Mouse (Mus musculus): ENCODE measurements around the gene Atp8a2.
A peak's percentile ranks its signal among the peaks of the same experiment; 100 is the strongest.
"Not testable (repeated sequence)": the region's sequence is repeated elsewhere in the genome, so short reads cannot be mapped to it uniquely, and the experiment has no call there.

The Atp8a2 gene

DNA sequence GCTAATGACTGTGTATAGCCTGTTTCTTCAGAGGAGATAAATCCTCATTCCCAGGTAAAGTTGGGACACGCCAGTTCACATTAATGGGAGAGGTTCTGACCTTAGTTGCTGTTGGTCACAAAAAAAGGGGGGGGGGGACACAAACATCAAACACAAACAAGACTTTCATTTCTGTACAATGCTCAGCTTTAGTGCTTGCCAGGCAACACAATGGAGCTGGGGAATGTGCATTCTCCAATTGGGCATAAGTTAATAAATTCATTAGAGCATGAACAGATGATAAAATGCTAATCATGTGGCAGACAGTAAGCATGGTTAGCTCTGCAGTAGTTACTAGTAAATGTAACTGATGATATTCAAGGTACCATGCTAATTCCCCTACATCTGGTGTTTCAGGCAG lies 195.2 kb downstream of the Atp8a2 start:
- no peak for DNase-seq

GRCm38 (mm10) chr14:59988860-59989259 lies 208.1 kb downstream of the Atp8a2 start:
- no peak for DNase-seq

DNA sequence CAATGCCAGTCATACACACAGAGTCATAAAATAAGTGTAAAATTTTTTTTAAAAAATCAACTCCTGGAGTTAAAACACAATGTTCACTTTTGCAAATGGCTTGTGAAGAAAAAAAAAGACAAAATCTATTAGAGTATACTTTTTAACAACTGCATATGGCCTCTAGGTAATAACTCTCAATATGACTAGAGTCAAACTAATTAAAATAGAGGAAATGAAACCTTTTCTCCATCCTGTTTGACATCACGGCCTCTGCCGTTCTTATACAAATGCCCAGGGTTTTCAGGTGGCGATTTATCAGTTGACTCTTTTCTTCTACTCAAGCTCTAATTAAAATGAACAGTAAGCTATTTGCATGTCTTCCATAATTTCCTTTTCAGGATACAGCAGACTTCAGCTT lies 209.0 kb downstream of the Atp8a2 start:
- DNase-seq = no peak

GRCm38 (mm10) chr14:59978007-59978406 lies 219.0 kb downstream of the Atp8a2 start:
- DNase-seq = no peak

DNA sequence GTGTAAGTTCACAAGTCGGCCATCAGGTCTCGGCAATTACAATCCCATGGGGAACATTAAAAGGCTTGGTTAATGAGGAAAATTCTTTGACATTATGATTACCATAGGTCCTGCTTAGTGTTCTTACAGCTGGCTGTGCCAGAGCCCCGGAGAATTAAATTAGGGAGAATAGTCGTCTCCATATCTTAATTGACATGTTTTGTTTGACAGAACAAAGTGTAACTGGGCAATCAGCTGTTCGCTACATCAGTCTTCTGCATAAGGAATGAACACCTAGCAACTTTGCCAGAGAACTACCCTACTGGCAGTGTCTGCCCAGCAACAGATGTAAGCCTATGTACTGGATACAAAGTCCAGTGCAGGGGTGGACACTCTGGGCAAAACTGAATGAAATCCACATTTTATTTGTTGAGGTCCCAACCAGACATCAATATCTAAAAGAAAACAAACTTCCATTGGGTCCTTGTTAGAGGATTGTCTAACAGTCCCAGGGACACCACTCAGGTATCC lies 225.7 kb downstream of the Atp8a2 start:
- no peak for DNase-seq

- no peak for DNase-seq
Observed at GRCm38 (mm10) chr14:59969485-59970134, 227.4 kb downstream of the Atp8a2 start.

DNA sequence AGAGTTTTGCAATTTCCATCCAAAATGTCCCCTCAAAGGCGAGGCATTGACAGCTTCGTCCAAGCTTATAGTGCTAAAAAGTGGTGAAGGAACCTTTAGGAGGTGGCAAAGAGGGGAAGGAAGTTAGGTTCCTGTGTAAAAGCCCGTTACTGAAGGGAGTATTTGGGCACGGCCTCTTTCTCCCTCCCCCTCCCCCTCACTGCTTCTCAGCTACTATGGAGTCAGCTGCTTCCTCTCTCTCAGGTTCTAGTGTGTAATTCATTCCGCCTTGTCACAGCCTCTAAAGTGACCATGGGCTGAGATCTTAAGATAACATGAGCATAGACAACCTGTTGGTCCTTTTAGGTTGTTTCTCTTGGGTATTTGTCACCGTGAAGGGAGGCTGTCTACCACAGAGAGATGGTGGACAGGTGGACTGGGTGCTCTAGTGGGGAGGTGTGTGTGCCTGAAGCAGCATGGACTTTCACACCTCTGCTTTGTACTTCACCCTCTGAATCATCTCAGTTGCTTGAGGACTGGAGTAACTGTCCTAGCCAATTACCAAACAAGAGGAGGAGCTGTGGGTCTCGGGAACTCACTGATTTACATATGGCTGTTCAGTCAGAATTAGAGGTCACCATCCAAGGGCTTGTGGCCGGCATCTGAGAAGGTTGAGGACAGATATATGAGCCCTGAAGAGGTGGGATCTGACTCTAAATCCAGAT lies 229.0 kb downstream of the Atp8a2 start:
- DNase-seq = no peak

- no peak for DNase-seq
Observed at GRCm38 (mm10) chr14:59966981-59967380, 230.0 kb downstream of the Atp8a2 start.

DNA sequence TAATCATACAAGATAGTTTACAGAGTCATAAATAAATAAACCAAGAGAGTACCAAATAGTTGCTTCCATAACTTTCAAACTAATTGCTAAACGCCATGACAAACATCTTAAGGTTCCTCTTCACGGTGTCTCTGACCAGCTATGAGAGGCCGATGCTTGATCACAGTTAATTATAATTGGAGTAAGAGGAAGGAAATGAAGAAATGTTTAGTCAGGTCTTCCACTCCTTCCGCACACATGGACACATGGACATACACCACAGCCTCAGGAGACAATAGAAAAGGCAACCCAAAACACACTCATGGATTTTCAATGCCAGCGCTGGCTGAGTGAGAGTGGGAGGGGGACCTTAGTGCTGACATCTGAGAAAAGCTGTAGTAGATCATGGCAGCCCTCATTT lies 232.4 kb downstream of the Atp8a2 start:
- DNase-seq = no peak

DNA sequence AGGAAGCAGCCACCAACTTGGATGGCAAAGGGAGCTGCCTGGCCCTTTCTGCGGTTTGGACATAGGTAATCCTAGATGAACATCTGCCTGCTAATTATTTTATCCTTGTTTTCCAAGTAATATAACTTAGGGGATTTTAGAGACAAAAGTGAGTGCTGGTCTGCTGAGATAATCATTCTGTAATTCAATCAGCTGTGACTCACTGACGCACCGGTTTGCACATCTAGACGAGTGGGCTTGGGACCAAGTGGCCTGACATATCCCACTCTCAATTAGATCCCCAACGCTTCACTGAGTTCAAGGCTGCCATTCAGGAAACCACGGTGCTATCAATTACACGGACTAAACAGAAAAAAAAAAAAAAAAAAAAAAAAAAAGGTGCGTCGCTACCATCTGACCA lies 236.0 kb downstream of the Atp8a2 start:
- DNase-seq = no peak

DNA sequence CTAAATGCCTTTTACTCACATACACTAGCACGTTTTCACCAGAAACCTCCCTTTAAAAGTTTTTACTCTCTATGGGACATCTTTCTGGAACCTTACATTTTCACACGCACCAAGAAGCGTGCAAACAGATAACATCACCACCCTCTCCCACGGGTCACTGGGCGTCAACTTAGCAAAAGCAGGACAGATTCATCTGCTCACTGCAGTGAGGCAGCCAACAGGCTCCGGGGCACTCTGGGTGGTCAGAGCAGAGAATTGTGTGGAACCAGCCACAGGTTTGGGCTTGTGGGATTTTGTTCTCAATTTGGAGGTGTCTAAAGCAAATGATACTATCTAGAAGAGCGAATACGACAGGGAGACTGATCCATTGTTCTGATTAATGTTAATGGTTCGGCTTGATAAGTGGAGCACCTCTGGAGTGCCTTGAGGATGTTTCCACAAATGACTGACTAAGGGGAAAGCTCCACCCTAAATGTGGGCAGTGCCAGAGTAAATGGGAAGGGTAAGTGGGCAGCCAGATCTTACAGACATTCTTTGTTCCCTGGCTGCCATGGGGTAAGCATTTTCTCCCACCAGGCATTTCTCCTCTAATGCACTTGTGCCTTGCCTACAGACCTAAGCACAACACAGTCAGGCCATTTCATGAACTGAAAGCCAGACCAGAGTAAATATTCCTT lies 236.6 kb downstream of the Atp8a2 start:
- DNase-seq = no peak

GRCm38 (mm10) chr14:59959723-59960122 lies 237.3 kb downstream of the Atp8a2 start:
- no peak for DNase-seq

DNA sequence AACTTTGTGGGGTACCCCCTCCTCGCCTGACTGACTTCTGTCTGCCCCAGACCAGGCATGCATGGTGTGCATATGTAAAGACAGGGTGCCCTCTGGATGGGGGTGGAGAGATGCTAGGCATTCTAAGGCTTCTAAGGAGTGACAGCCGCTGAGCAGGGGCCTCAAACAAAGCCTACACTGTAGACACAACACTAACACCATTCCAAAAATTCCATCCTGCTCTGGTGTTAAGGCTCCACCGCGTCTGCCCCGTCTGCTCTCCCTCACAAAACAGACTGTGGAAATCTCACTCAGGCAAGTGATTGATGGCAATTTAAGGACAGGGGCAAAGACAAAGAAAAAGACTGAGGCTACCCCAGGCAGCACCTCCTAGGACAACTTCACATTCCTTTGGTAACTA lies 247.0 kb downstream of the Atp8a2 start:
- DNase-seq = no peak

GRCm38 (mm10) chr14:59942864-59943611 lies 253.9 kb downstream of the Atp8a2 start:
- DNase-seq = peak; percentile 81

- DNase-seq = no peak
Observed at GRCm38 (mm10) chr14:59942199-59942598, 254.8 kb downstream of the Atp8a2 start.

DNA sequence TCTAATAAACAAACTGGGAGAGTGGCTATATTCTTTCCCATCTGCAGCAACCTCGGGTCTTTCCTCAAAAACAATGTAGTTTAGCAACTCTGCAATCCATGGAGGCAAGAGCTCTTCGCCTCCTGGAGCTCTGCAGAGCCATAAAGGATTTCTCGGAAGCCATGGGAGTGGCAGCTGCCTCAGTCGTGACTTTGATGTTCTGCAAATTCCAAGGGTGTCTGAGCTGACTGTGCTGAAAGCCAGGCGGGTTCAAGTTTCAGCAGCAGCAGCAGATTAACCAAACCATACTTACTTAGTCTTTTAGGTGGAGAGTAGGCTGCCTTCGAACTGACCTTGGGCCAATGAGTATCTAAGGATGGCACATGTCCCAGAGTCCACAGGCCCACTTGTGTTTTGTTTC lies 264.6 kb downstream of the Atp8a2 start:
- no peak for DNase-seq

- no peak for DNase-seq
Observed at GRCm38 (mm10) chr14:59931412-59932058, 265.4 kb downstream of the Atp8a2 start.

GRCm38 (mm10) chr14:59929190-59929589 lies 267.8 kb downstream of the Atp8a2 start:
- DNase-seq = not testable (repeated sequence)

GRCm38 (mm10) chr14:59928781-59929180 lies 268.2 kb downstream of the Atp8a2 start:
- no peak for DNase-seq

GRCm38 (mm10) chr14:59927804-59928203 lies 269.2 kb downstream of the Atp8a2 start:
- DNase-seq = no peak

DNA sequence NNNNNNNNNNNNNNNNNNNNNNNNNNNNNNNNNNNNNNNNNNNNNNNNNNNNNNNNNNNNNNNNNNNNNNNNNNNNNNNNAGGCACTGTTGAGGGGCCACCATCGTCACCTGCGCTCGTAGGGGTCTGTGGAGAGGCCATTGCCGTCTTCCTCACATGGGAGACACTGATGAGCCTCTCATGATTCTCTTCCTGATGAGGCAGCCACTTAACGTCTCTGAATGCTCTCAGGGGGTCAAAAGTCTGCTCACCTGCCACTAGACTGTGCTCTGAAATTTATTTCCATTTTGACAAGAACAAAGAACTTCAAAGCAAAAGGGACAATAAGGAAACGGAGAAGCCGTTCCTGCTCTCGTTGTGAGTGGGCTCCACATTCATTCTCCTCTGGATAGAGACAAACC lies 277.1 kb downstream of the Atp8a2 start:
- DNase-seq = no peak

DNA sequence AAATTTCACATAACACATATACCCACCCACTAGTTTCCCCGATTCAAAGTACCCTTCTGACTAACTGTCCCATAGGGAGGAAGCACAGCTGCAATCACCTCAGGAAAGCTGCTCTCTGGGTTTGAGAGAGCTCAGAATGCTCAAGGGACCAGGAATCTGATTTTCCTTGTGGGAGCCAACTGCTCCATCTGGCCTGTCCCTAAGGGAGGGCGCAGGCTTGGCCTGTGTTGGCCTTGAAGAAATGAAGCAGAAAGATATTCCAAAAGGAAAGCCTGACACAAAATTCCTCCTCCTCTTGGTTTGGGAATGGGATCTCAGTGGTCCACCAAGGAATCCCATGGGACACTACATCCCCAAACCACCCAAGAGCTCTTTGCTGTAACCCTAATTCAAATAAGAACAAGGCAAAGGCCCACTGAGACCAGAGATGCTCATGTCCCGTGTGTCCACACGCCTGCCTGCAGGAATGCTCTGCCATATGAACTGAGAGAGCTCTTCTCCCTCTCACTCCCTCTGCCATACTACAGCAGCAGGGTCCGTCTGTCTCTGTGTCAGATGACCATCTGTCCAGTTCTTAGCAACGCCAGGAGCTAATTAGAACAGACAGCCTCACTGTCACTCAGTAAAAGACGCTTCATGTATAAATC lies 293.4 kb downstream of the Atp8a2 start:
- DNase-seq = peak; percentile 82

Data from cerebellum, adult 9-11 months (tissue).